Comparison of ENCODE assay signal across 9 mouse cellular contexts in the genomic region with DNA sequence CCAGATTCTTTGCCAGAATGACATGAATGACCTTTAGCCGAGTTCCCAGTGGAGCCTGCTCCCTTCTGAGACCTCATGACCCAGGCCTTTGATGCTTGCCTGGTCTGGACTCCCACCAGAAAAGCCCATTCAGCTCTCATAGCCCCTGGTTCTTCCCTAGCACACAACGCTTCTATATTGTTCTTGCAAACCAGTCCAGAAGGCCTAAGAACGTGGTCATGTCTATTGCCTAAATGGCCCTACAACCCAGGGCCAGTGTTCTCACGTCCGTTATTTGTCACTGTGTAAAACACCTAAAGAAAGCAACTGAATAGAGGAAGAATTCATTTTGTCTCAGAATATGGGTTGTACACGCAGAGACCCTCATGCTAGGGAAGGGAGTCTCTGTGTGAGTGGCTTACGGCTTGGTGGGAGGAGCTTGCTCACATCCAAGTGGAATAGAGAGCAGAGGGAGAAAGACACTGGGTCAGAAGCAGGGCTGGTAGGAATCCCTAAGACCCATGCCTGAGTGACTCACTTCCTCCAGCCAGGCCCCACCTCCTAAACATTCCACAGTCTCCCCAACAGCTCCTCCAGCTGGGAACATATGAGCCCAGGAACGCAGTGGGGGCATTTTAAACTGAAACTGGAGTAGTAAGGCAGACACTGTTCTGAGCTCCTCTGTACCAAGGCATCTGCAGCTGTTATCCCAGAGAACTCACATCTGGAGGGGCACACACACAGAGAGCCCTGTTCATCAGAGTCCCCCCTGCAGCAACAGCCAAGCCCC.
DNase-seq lines count a peak whose midpoint lies in the region; ATAC-seq lines count a peak whose summit lies in the region.
"Had no signal": no experiment of that assay in that cellular context is flagged by ENCODE, and none has a peak within 500 bp of the region (broad histone marks: within the 10 kb centered on the region; RNA-seq: fewer than 3 reads in every experiment).

No protein-coding gene starts in this region.

- H3K4me2 ChIP-seq in midbrain, embryonic 16.5 days (ENCODE audit: low read length) = no peak overlapping the region
- no peak overlapping the region for H3K4me2 ChIP-seq in kidney, embryonic 16.5 days (replicated peaks; ENCODE audit: low read depth, low read length)
- H3K4me2 ChIP-seq in neural tube, embryonic 13.5 days = no peak overlapping the region
- H3K4me2 ChIP-seq: liver, embryonic 13.5 days had no signal

- ATAC-seq in midbrain, embryonic 16.5 days = no peak
- peak; percentile 91 for ATAC-seq in kidney, embryonic 16.5 days (ENCODE audit: low FRiP score, low TSS enrichment)
- ATAC-seq in neural tube, embryonic 13.5 days (ENCODE audit: low read depth) = peak; percentile 50; the same call in 1 of the 2 replicates
- no peak for ATAC-seq in granulocyte monocyte progenitor cell, adult 5-6 weeks (replicated peaks; ENCODE audit: poor library complexity, severe bottlenecking)

- no peaks in the 10 kb centered on the region for H3K9me3 ChIP-seq in midbrain, embryonic 10.5 days (replicated peaks)
- H3K9me3 ChIP-seq in midbrain, embryonic 16.5 days (replicated peaks; ENCODE audit: control insufficient read depth, low read length, poor library complexity, severe bottlenecking) = no peaks in the 10 kb centered on the region
- H3K9me3 ChIP-seq in kidney, embryonic 16.5 days (ENCODE audit: low read length) = peaks cover 4% of the 10 kb centered on the region; the same call in 1 of the 2 replicates
- H3K9me3 ChIP-seq in neural tube, embryonic 13.5 days = no peaks in the 10 kb centered on the region
- H3K9me3 ChIP-seq: liver, embryonic 13.5 days had no signal

- DNase-seq in midbrain, embryonic 10.5 days (ENCODE audit: low spot score) = peak; percentile 31
- peak; percentile 67 to 79 for DNase-seq in heart, adult 18-20 months
- DNase-seq in layer of hippocampus, postnatal 36 days = no peak
- no peak for DNase-seq in frontal cortex, postnatal 25 days (ENCODE audit: low spot score in 2 of 2)
- DNase-seq: liver, embryonic 13.5 days had no signal

- H3K27me3 ChIP-seq in midbrain, embryonic 10.5 days (ENCODE audit: low read depth, poor library complexity, severe bottlenecking) = no peaks in the 10 kb centered on the region
- H3K27me3 ChIP-seq in midbrain, embryonic 16.5 days (ENCODE audit: control insufficient read depth, insufficient read depth, low read depth, low read length) = no peaks in the 10 kb centered on the region
- no peaks in the 10 kb centered on the region for H3K27me3 ChIP-seq in kidney, embryonic 16.5 days (ENCODE audit: insufficient read depth, low read length)
- H3K27me3 ChIP-seq in neural tube, embryonic 13.5 days = no peaks in the 10 kb centered on the region
- H3K27me3 ChIP-seq: liver, embryonic 13.5 days had no signal

- 56% methylated on average over 8 of the region's 8 CpGs for WGBS in midbrain, embryonic 10.5 days
- WGBS in midbrain, embryonic 16.5 days = 64% methylated on average over 8 of the region's 8 CpGs
- 56% methylated on average over 8 of the region's 8 CpGs for WGBS in kidney, embryonic 16.5 days
- WGBS in neural tube, embryonic 13.5 days = 44% methylated on average over 8 of the region's 8 CpGs

- H3K4me3 ChIP-seq in midbrain, embryonic 10.5 days = no peak overlapping the region
- H3K4me3 ChIP-seq in midbrain, embryonic 16.5 days (ENCODE audit: low read depth, low read length) = no peak overlapping the region
- H3K4me3 ChIP-seq in kidney, embryonic 16.5 days (ENCODE audit: low read length) = no peak overlapping the region
- H3K4me3 ChIP-seq in neural tube, embryonic 13.5 days = no peak overlapping the region
- H3K4me3 ChIP-seq: liver, embryonic 13.5 days had no signal

- peaks cover 9% of the 10 kb centered on the region for H3K4me1 ChIP-seq in midbrain, embryonic 10.5 days
- peaks cover 5% of the 10 kb centered on the region; the same call in 1 of the 2 replicates for H3K4me1 ChIP-seq in midbrain, embryonic 16.5 days (ENCODE audit: control insufficient read depth, insufficient read depth, low read length)
- H3K4me1 ChIP-seq in kidney, embryonic 16.5 days (ENCODE audit: insufficient read depth, low read length) = peaks cover 20% of the 10 kb centered on the region
- H3K4me1 ChIP-seq in neural tube, embryonic 13.5 days (replicated peaks) = peaks cover 15% of the 10 kb centered on the region
- H3K4me1 ChIP-seq: liver, embryonic 13.5 days had no signal

- no peaks in the 10 kb centered on the region for H3K36me3 ChIP-seq in midbrain, embryonic 10.5 days
- H3K36me3 ChIP-seq in midbrain, embryonic 16.5 days (ENCODE audit: control insufficient read depth, insufficient read depth, low read length) = no peaks in the 10 kb centered on the region
- no peaks in the 10 kb centered on the region for H3K36me3 ChIP-seq in kidney, embryonic 16.5 days (ENCODE audit: insufficient read depth, low read length)
- H3K36me3 ChIP-seq in neural tube, embryonic 13.5 days = no peaks in the 10 kb centered on the region
- H3K36me3 ChIP-seq: liver, embryonic 13.5 days had no signal

- no peak overlapping the region for H3K9ac ChIP-seq in midbrain, embryonic 16.5 days (ENCODE audit: low read depth, low read length)
- H3K9ac ChIP-seq in kidney, embryonic 16.5 days (replicated peaks; ENCODE audit: low read length) = no peak overlapping the region
- H3K9ac ChIP-seq in neural tube, embryonic 13.5 days = no peak overlapping the region
- H3K9ac ChIP-seq: liver, embryonic 13.5 days had no signal

- H3K27ac ChIP-seq in midbrain, embryonic 10.5 days (replicated peaks) = no peak overlapping the region
- H3K27ac ChIP-seq in midbrain, embryonic 16.5 days (ENCODE audit: low read length) = no peak overlapping the region; the same call in 1 of the 2 replicates
- H3K27ac ChIP-seq in kidney, embryonic 16.5 days (ENCODE audit: low read length) = peak overlapping the region; percentile 32; the same call in 1 of the 2 replicates
- H3K27ac ChIP-seq in neural tube, embryonic 13.5 days (replicated peaks) = peak overlapping the region; percentile 49
- H3K27ac ChIP-seq: liver, embryonic 13.5 days had no signal

Comparison
In these comparisons a context has a peak if more than half of its experiments do, and no peak if none do; other contexts are left out.
1. DNase-seq: peak in midbrain, embryonic 10.5 days (single experiment) and heart, adult 18-20 months (2 of 2); none in layer of hippocampus, postnatal 36 days (0 of 2) and frontal cortex, postnatal 25 days (0 of 2).
2. H3K27ac ChIP-seq: peak in kidney, embryonic 16.5 days (single experiment) and neural tube, embryonic 13.5 days (single experiment); none in midbrain, embryonic 10.5 days (single experiment) and midbrain, embryonic 16.5 days (single experiment).
3. ATAC-seq: peak in kidney, embryonic 16.5 days (single experiment) and neural tube, embryonic 13.5 days (single experiment); none in midbrain, embryonic 16.5 days (single experiment) and granulocyte monocyte progenitor cell, adult 5-6 weeks (single experiment).